Mouse (Mus musculus): ENCODE data around the gene Gpd2. TPM values are rescaled to one million over a fixed set of nuclear protein-coding genes. Genes with fewer than 3 reads are reported as not detected.

The Gpd2 gene
- polyA plus RNA-seq, 1 experiment from 2014 or later = 21.8 TPM

GRCm38 (mm10) chr2:57268839-57269238 is 31.4 kb downstream of the Gpd2 start:
- ATAC-seq (replicated peaks; ENCODE audit: low FRiP score, low TSS enrichment, low read depth) (no peak), DNase-seq (ENCODE audit: low spot score) (no peak)
- Histone ChIP-seq H3K4me1 (replicated peaks; ENCODE audit: control insufficient read depth, insufficient read depth, low read length) (no peaks in the 10 kb centered on the region), H3K27ac (ENCODE audit: low read depth) (no peak overlapping the region), H3K27me3 (replicated peaks; ENCODE audit: control insufficient read depth, insufficient read depth, low read length) (no peaks in the 10 kb centered on the region), H3K9ac (ENCODE audit: low read length) (no peak overlapping the region), H3K36me3 (ENCODE audit: control insufficient read depth, insufficient read depth, low read length) (no peaks in the 10 kb centered on the region), H3K9me3 (ENCODE audit: control insufficient read depth, low read length) (no peaks in the 10 kb centered on the region), H3K4me2 (ENCODE audit: low read length) (no peak overlapping the region), H3K4me3 (ENCODE audit: low read depth, low read length) (no peak overlapping the region)
- 89% methylated on average over 3 of the region's 3 CpGs for WGBS

DNA sequence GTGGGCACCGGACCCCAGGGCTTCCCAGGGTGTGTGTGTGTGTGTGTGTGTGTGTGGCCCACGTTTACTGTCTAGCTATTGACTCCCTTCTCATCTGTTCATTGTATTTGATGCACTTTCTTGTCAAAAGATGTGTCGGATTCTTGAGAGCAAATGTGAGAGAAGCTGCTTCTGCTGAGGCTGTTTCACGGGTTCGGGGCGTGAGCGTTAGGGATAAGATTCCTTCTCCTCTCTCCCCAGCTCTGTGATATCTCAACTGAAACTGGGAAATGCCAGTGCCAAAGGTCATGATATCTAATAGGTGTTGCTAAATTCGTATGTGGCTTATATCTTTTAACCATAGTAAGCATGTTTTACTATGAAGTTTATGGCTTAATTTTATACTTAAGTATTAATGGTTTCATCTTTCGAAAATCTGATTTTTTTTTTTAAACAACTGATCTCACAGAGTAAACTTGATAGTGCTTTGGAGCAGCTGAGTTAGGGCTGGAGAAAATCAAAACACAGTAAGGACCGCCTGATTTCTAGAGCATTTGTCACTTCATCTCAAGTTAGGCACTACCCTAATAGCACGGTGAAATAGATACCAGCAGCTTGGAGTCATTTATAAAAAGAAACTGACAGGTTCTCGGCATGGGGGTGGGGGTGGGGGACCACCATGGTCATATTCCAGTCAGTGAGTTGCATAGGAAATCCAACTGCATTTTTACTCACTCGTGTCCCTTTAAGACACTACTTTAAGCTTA is 32.4 kb downstream of the Gpd2 start:
- Histone ChIP-seq H3K9ac (ENCODE audit: low read length) (no peak overlapping the region), H3K4me3 (ENCODE audit: low read depth, low read length) (no peak overlapping the region), H3K4me2 (ENCODE audit: low read length) (no peak overlapping the region), H3K36me3 (ENCODE audit: control insufficient read depth, insufficient read depth, low read length) (no peaks in the 10 kb centered on the region), H3K27ac (ENCODE audit: low read depth) (no peak overlapping the region), H3K4me1 (replicated peaks; ENCODE audit: control insufficient read depth, insufficient read depth, low read length) (no peaks in the 10 kb centered on the region), H3K27me3 (replicated peaks; ENCODE audit: control insufficient read depth, insufficient read depth, low read length) (no peaks in the 10 kb centered on the region), H3K9me3 (ENCODE audit: control insufficient read depth, low read length) (no peaks in the 10 kb centered on the region)
- ATAC-seq (replicated peaks; ENCODE audit: low FRiP score, low TSS enrichment, low read depth) (no peak), DNase-seq (ENCODE audit: low spot score) (no peak)
- WGBS = 53% methylated on average over 13 of the region's 13 CpGs

DNA sequence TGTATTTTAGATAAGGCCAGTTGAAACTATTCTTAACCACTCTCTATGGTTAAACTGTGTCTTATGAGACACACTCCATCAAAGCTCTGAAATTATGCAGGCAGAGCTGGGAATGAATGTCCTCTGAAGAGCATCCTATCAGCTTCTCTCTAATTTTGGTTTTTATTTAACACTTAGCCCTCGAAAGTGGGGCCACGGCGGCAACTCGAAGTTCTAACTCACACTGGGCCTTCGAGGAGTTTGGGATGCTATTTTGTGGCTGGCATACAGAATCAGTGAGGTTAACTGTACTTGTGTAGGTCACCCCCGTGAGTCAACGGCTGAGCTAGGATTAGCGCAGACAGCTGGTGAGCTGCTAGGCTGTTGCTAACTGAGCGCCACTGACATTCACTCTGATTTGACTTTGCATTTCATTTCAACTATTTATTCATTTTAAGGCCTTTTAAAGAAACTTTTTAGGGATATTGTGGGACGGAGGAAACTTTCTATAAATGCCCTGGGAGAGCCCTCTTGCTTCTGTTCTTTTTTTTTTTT is 42.8 kb downstream of the Gpd2 start:
- Histone ChIP-seq H3K36me3 (ENCODE audit: control insufficient read depth, insufficient read depth, low read length) (no peaks in the 10 kb centered on the region), H3K9ac (ENCODE audit: low read length) (no peak overlapping the region), H3K4me1 (replicated peaks; ENCODE audit: control insufficient read depth, insufficient read depth, low read length) (no peaks in the 10 kb centered on the region), H3K27ac (ENCODE audit: low read depth) (no peak overlapping the region), H3K9me3 (ENCODE audit: control insufficient read depth, low read length) (no peaks in the 10 kb centered on the region), H3K27me3 (replicated peaks; ENCODE audit: control insufficient read depth, insufficient read depth, low read length) (no peaks in the 10 kb centered on the region), H3K4me3 (ENCODE audit: low read depth, low read length) (no peak overlapping the region), H3K4me2 (ENCODE audit: low read length) (no peak overlapping the region)
- ATAC-seq (replicated peaks; ENCODE audit: low FRiP score, low TSS enrichment, low read depth) (no peak), DNase-seq (ENCODE audit: low spot score) (no peak)
- 84% methylated on average over 10 of the region's 10 CpGs for WGBS

- Histone ChIP-seq H3K4me3 (ENCODE audit: low read depth, low read length) (no peak overlapping the region), H3K9ac (ENCODE audit: low read length) (no peak overlapping the region), H3K9me3 (ENCODE audit: control insufficient read depth, low read length) (no peaks in the 10 kb centered on the region), H3K27ac (ENCODE audit: low read depth) (no peak overlapping the region), H3K4me1 (replicated peaks; ENCODE audit: control insufficient read depth, insufficient read depth, low read length) (no peaks in the 10 kb centered on the region), H3K27me3 (replicated peaks; ENCODE audit: control insufficient read depth, insufficient read depth, low read length) (no peaks in the 10 kb centered on the region), H3K4me2 (ENCODE audit: low read length) (no peak overlapping the region), H3K36me3 (ENCODE audit: control insufficient read depth, insufficient read depth, low read length) (no peaks in the 10 kb centered on the region)
- DNase-seq (ENCODE audit: low spot score) (no peak), ATAC-seq (replicated peaks; ENCODE audit: low FRiP score, low TSS enrichment, low read depth) (no peak)
- WGBS = 86% methylated on average over 7 of the region's 7 CpGs
These were observed 46.4 kb downstream of the Gpd2 start for GRCm38 (mm10) chr2:57283791-57284190.

DNA sequence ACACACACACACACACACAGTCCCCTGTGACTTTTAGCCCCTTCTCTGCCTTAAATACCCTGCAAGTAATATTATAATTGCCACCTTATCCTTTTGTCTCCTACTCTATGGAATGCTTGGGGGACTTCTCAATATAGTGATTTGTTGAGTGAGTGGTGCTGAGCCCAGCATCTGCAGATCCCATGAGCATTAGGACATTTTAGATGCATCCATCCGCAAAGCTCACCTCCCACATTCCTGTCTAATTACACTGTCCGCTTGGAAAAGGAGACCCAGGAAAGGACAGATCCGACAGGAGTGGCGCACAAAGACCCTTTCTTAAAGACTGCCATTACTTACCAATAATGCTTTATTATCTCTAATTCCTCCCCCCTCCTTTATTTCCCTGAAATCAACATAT is 47.8 kb downstream of the Gpd2 start:
- H3K9ac ChIP-seq (ENCODE audit: low read length) = no peak overlapping the region
- H3K4me2 ChIP-seq (ENCODE audit: low read length) = no peak overlapping the region
- 85% methylated on average over 4 of the region's 4 CpGs for WGBS
- DNase-seq (ENCODE audit: low spot score) = no peak
- H3K27ac ChIP-seq (ENCODE audit: low read depth) = no peak overlapping the region
- no peak for ATAC-seq (replicated peaks; ENCODE audit: low FRiP score, low TSS enrichment, low read depth)
- H3K4me3 ChIP-seq (ENCODE audit: low read depth, low read length) = no peak overlapping the region
- no peaks in the 10 kb centered on the region for H3K27me3 ChIP-seq (replicated peaks; ENCODE audit: control insufficient read depth, insufficient read depth, low read length)
- H3K4me1 ChIP-seq (replicated peaks; ENCODE audit: control insufficient read depth, insufficient read depth, low read length) = no peaks in the 10 kb centered on the region
- H3K36me3 ChIP-seq (ENCODE audit: control insufficient read depth, insufficient read depth, low read length) = no peaks in the 10 kb centered on the region
- H3K9me3 ChIP-seq (ENCODE audit: control insufficient read depth, low read length) = no peaks in the 10 kb centered on the region

DNA sequence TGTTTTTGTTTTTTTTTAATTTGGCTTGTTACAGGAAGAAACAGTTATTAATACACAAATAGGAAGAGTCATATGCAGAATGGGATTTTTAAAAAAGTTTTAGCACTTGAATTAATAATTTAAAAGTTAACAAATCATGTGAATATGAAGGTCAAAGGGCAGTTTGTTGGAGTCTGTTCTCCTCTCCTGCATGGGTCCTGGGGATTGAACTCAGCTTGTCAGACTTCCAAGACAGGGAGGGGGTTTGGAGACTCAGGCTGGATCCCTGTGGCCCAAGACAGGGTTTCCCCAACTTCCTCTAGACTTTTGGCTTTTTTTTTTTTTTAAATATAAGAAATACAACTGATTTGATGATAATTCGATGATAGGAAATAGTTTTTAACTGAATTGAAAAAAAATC is 50.6 kb downstream of the Gpd2 start:
- no peak for DNase-seq (ENCODE audit: low spot score)
- no peak overlapping the region for H3K4me3 ChIP-seq (ENCODE audit: low read depth, low read length)
- no peaks in the 10 kb centered on the region for H3K4me1 ChIP-seq (replicated peaks; ENCODE audit: control insufficient read depth, insufficient read depth, low read length)
- ATAC-seq (replicated peaks; ENCODE audit: low FRiP score, low TSS enrichment, low read depth) = no peak
- no peak overlapping the region for H3K27ac ChIP-seq (ENCODE audit: low read depth)
- 88% methylated on average over 1 of the region's 1 CpGs for WGBS
- no peaks in the 10 kb centered on the region for H3K36me3 ChIP-seq (ENCODE audit: control insufficient read depth, insufficient read depth, low read length)
- H3K9me3 ChIP-seq (ENCODE audit: control insufficient read depth, low read length) = no peaks in the 10 kb centered on the region
- H3K27me3 ChIP-seq (replicated peaks; ENCODE audit: control insufficient read depth, insufficient read depth, low read length) = no peaks in the 10 kb centered on the region
- no peak overlapping the region for H3K4me2 ChIP-seq (ENCODE audit: low read length)
- H3K9ac ChIP-seq (ENCODE audit: low read length) = no peak overlapping the region

DNA sequence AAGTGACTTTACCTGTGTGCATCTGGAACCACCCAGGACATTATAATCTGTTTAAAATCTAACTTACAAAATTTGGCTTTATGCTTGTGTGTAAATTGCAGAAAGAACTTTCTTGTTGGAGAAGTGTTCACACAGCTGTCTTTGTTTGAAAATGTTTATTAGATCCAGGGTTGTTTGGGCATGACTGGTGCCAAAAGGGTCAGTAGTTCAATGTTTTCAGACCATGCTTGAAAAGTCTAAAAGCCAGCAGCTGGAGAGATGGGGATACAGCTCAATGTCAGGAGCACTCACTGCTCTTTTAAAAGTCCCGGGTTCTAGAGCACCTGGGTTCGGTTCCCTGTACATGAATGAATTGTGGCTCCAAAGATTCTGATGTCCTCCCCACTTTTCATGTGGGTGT is 56.1 kb downstream of the Gpd2 start:
- Histone ChIP-seq H3K4me3 (ENCODE audit: low read depth, low read length) (no peak overlapping the region), H3K27ac (ENCODE audit: low read depth) (no peak overlapping the region), H3K4me2 (ENCODE audit: low read length) (no peak overlapping the region), H3K4me1 (replicated peaks; ENCODE audit: control insufficient read depth, insufficient read depth, low read length) (0 out of 2 replicates have a peak, but pooled peaks cover 3% of the 10 kb centered on the region), H3K9me3 (ENCODE audit: control insufficient read depth, low read length) (no peaks in the 10 kb centered on the region), H3K36me3 (ENCODE audit: control insufficient read depth, insufficient read depth, low read length) (no peaks in the 10 kb centered on the region), H3K9ac (ENCODE audit: low read length) (no peak overlapping the region), H3K27me3 (replicated peaks; ENCODE audit: control insufficient read depth, insufficient read depth, low read length) (no peaks in the 10 kb centered on the region)
- ATAC-seq (replicated peaks; ENCODE audit: low FRiP score, low TSS enrichment, low read depth) = no peak
- WGBS = 65% methylated on average over 2 of the region's 2 CpGs
- no peak for DNase-seq (ENCODE audit: low spot score)

DNA sequence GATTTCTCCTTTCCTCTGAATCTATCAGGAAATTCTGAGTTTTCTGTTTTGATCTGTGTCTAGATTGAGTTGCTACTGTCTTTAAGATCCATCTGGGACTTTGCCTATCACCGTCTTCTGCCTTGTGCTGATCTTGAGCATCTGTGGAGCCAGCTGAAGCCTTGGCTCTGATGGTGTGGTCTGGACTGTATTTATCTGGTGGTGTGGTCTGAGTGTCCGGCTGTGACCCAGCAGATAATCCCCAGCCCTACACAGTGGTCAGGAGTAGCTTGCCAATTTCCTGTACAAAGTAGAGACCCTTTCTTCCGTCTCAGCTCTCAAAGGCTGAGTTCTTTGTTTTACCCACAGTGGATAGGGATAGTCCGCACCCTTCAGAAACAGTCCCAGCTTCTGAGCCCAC is 58.6 kb downstream of the Gpd2 start:
- no peak overlapping the region for H3K27ac ChIP-seq (ENCODE audit: low read depth)
- WGBS = 73% methylated on average over 4 of the region's 4 CpGs
- H3K4me1 ChIP-seq (replicated peaks; ENCODE audit: control insufficient read depth, insufficient read depth, low read length) = 0 out of 2 replicates have a peak, but pooled peaks cover 3% of the 10 kb centered on the region
- DNase-seq (ENCODE audit: low spot score) (no peak), ATAC-seq (replicated peaks; ENCODE audit: low FRiP score, low TSS enrichment, low read depth) (no peak)
- no peaks in the 10 kb centered on the region for H3K27me3 ChIP-seq (replicated peaks; ENCODE audit: control insufficient read depth, insufficient read depth, low read length)
- no peak overlapping the region for H3K4me3 ChIP-seq (ENCODE audit: low read depth, low read length)
- no peak overlapping the region for H3K4me2 ChIP-seq (ENCODE audit: low read length)
- no peak overlapping the region for H3K9ac ChIP-seq (ENCODE audit: low read length)
- no peaks in the 10 kb centered on the region for H3K36me3 ChIP-seq (ENCODE audit: control insufficient read depth, insufficient read depth, low read length)
- H3K9me3 ChIP-seq (ENCODE audit: control insufficient read depth, low read length) = no peaks in the 10 kb centered on the region

- 0 out of 2 replicates have a peak, but pooled peaks cover 3% of the 10 kb centered on the region for H3K4me1 ChIP-seq (replicated peaks; ENCODE audit: control insufficient read depth, insufficient read depth, low read length)
These were observed 59.8 kb downstream of the Gpd2 start for GRCm38 (mm10) chr2:57297226-57297625.

More at GRCm38 (mm10) chr2:57297226-57297625, 59.8 kb downstream of the Gpd2 start:
- no peak overlapping the region for H3K4me2 ChIP-seq (ENCODE audit: low read length)
- WGBS = 84% methylated on average over 4 of the region's 4 CpGs
- no peaks in the 10 kb centered on the region for H3K36me3 ChIP-seq (ENCODE audit: control insufficient read depth, insufficient read depth, low read length)
- ATAC-seq (replicated peaks; ENCODE audit: low FRiP score, low TSS enrichment, low read depth) = no peak
- no peaks in the 10 kb centered on the region for H3K9me3 ChIP-seq (ENCODE audit: control insufficient read depth, low read length)
- H3K27ac ChIP-seq (ENCODE audit: low read depth) = no peak overlapping the region
- no peak overlapping the region for H3K4me3 ChIP-seq (ENCODE audit: low read depth, low read length)
- H3K27me3 ChIP-seq (replicated peaks; ENCODE audit: control insufficient read depth, insufficient read depth, low read length) = no peaks in the 10 kb centered on the region
- no peak for DNase-seq (ENCODE audit: low spot score)
- H3K9ac ChIP-seq (ENCODE audit: low read length) = no peak overlapping the region

Measured in intestine, embryonic 14.5 days (tissue).